Comparison of ENCODE assay signal across 13 mouse cellular contexts in genomic region chr17:23681086-23681485, GRCm38 (mm10). TPM values are rescaled to one million over a fixed set of nuclear protein-coding genes. Genes with fewer than 3 reads are reported as not detected.
A peak's percentile ranks its signal among the peaks of the same experiment; 100 is the strongest.
DNase-seq lines count a peak whose midpoint lies in the region; ATAC-seq and TF ChIP-seq lines count a peak whose summit lies in the region.
"Had no signal": no experiment of that assay in that cellular context is flagged by ENCODE, and none has a peak within 500 bp of the region (broad histone marks: within the 10 kb centered on the region; RNA-seq: fewer than 3 reads in every experiment).

No protein-coding gene starts in this region.

- TF ChIP-seq EP300 in MEL (IDR thresholded peaks at IDR 0.05; ENCODE audit: low read depth in 1 of 2, low read length in 2 of 2) = no peak

- no peak overlapping the region for H3K9ac ChIP-seq in kidney, embryonic 14.5 days (ENCODE audit: low read depth, low read length)
- no peak overlapping the region for H3K9ac ChIP-seq in MEL (ENCODE audit: control insufficient read depth, low read depth, low read length, poor library complexity, severe bottlenecking)

- no peak for DNase-seq in kidney, adult 9 months
- DNase-seq in MEL (ENCODE audit: low read depth, low spot score) = peak; percentile 20
- peak; percentile 71 to 74 for DNase-seq in adrenal gland, postnatal 36 days
- DNase-seq in lung, postnatal 10 days = peak; percentile 20
- DNase-seq in retina, postnatal 1 day = no peak
- no peak for DNase-seq in thymus, postnatal 10 days (ENCODE audit: low spot score in 2 of 2)
- DNase-seq: gastrocnemius, postnatal 10 days had no signal

- peak overlapping the region; percentile 56 for H3K4me2 ChIP-seq in kidney, embryonic 14.5 days (replicated peaks; ENCODE audit: low read depth, low read length)

- no peaks in the 10 kb centered on the region for H3K9me3 ChIP-seq in kidney, embryonic 14.5 days (ENCODE audit: control insufficient read depth, low read length)
- no peaks in the 10 kb centered on the region for H3K9me3 ChIP-seq in MEL (replicated peaks; ENCODE audit: insufficient read depth, low read length)
- H3K9me3 ChIP-seq: forebrain, embryonic 10.5 days had no signal

- no peak overlapping the region for H3K27ac ChIP-seq in kidney, embryonic 14.5 days (ENCODE audit: low read depth, low read length)
- H3K27ac ChIP-seq in MEL (ENCODE audit: control insufficient read depth, low read depth, low read length) = no peak overlapping the region
- H3K27ac ChIP-seq: forebrain, embryonic 10.5 days had no signal

- no peak for ATAC-seq in kidney, embryonic 14.5 days (ENCODE audit: low FRiP score, low TSS enrichment)

- 58% methylated on average over 10 of the region's 10 CpGs for WGBS in kidney, embryonic 14.5 days

- TF ChIP-seq CTCF in MEL (IDR thresholded peaks at IDR 0.05 in 2 of 3, conservative IDR thresholded peaks at IDR 0.05 in 1 of 3; ENCODE audit: control insufficient read depth in 1 of 3, insufficient read depth in 1 of 3, low read depth in 2 of 3, low read length in 3 of 3, poor library complexity in 1 of 3, severe bottlenecking in 1 of 3) = no peak

- peak overlapping the region; percentile 41; the same call in 1 of the 2 replicates for H3K4me3 ChIP-seq in kidney, embryonic 14.5 days (ENCODE audit: low read length)
- H3K4me3 ChIP-seq in MEL (ENCODE audit: control insufficient read depth in 1 of 2, insufficient read depth in 1 of 2, low read depth in 2 of 2, low read length in 2 of 2) = no peak overlapping the region
- H3K4me3 ChIP-seq: megakaryocyte, embryonic 14.5 days had no signal

- H3K79me2 ChIP-seq in MEL (ENCODE audit: control insufficient read depth, insufficient read depth, low read length, poor library complexity) = peaks cover 9% of the 10 kb centered on the region

- H3K27me3 ChIP-seq in kidney, embryonic 14.5 days (ENCODE audit: control insufficient read depth, insufficient read depth, low read length) = peaks cover 27% of the 10 kb centered on the region
- no peaks in the 10 kb centered on the region for H3K27me3 ChIP-seq in MEL (ENCODE audit: control insufficient read depth in 1 of 2, insufficient read depth in 2 of 2, low read length in 2 of 2)

- H3K36me3 ChIP-seq in kidney, embryonic 14.5 days (ENCODE audit: control insufficient read depth, insufficient read depth, low read length) = no peaks in the 10 kb centered on the region
- peaks cover 0 to 14% of the 10 kb centered on the region in 2 experiments; a peak in 2 of 4 replicates for H3K36me3 ChIP-seq in MEL (ENCODE audit: control insufficient read depth in 1 of 2, insufficient read depth in 2 of 2, low read length in 2 of 2)
- H3K36me3 ChIP-seq: forebrain, embryonic 10.5 days had no signal

- TF ChIP-seq POLR2A in MEL (IDR thresholded peaks at IDR 0.05; ENCODE audit: control insufficient read depth in 1 of 2, insufficient read depth in 1 of 2, low read depth in 1 of 2, low read length in 2 of 2, poor library complexity in 1 of 2) = no peak

- TF ChIP-seq RAD21 in MEL (IDR thresholded peaks at IDR 0.05; ENCODE audit: low read depth, low read length) = no peak

- H3K4me1 ChIP-seq in kidney, embryonic 14.5 days (ENCODE audit: control insufficient read depth, insufficient read depth, low read length) = peaks cover 36% of the 10 kb centered on the region; the same call in 1 of the 2 replicates
- H3K4me1 ChIP-seq in MEL (ENCODE audit: control insufficient read depth in 1 of 2, insufficient read depth in 2 of 2, low read length in 2 of 2) = peaks cover 0 to 19% of the 10 kb centered on the region in 2 experiments; a peak in 3 of 4 replicates

TF ChIP-seq in MEL, 35 proteins besides CTCF, POLR2A, EP300 and RAD21:
- no peak for TF ChIP-seq GATA1 (IDR thresholded peaks at IDR 0.05; ENCODE audit: low read depth, low read length)
- no peak for TF ChIP-seq SMC3 (IDR thresholded peaks at IDR 0.05; ENCODE audit: low read depth, low read length)
- no peak for TF ChIP-seq ZKSCAN1 (IDR thresholded peaks at IDR 0.05; ENCODE audit: low read depth, low read length)
- TF ChIP-seq RCOR1 (IDR thresholded peaks at IDR 0.05; ENCODE audit: low read depth, low read length) = no peak
- TF ChIP-seq USF1 (IDR thresholded peaks at IDR 0.05; ENCODE audit: low read depth, low read length) = no peak
- TF ChIP-seq MYB (IDR thresholded peaks at IDR 0.05; ENCODE audit: low read depth, low read length) = no peak
- no peak for TF ChIP-seq USF2 (IDR thresholded peaks at IDR 0.05; ENCODE audit: borderline replicate concordance in 1 of 2, insufficient read depth in 1 of 2, low read depth in 1 of 2, low read length in 2 of 2)
- no peak for TF ChIP-seq MEF2A (IDR thresholded peaks at IDR 0.05; ENCODE audit: extremely low read depth, insufficient replicate concordance, low read depth, low read length, poor library complexity, severe bottlenecking)
- no peak for TF ChIP-seq E2F4 (IDR thresholded peaks at IDR 0.05; ENCODE audit: borderline replicate concordance, low read depth, low read length)
- no peak for TF ChIP-seq MYC (IDR thresholded peaks at IDR 0.05; ENCODE audit: low read depth, low read length)
- TF ChIP-seq NELFE (IDR thresholded peaks at IDR 0.05; ENCODE audit: low read depth, low read length) = no peak
- TF ChIP-seq TAL1 (IDR thresholded peaks at IDR 0.05; ENCODE audit: low read length) = no peak
- no peak for TF ChIP-seq ZMIZ1 (IDR thresholded peaks at IDR 0.05; ENCODE audit: low read depth, low read length)
- TF ChIP-seq CHD2 (IDR thresholded peaks at IDR 0.05; ENCODE audit: low read length) = no peak
- no peak for TF ChIP-seq CHD1 (IDR thresholded peaks at IDR 0.05; ENCODE audit: low read depth, low read length)
- TF ChIP-seq MXI1 (IDR thresholded peaks at IDR 0.05; ENCODE audit: low read depth, low read length) = no peak

RNA-seq across cellular contexts. Expression of gene Cldn6, which starts 2.0 kb away (rescaled TPM):
- polyA plus RNA-seq in kidney, embryonic 14.5 days (2014; fragmentation: Nextera tagmentation; extraction: Ambion mirVana) = 153 and 181 TPM in 2 replicates
- not detected in 2 replicates for total RNA-seq in MEL (2012; rRNA removed)
- not detected for polyA plus RNA-seq in MEL (2012; ENCODE audit: insufficient read depth in 1 of 2, insufficient read length in 2 of 2, low read depth in 1 of 2, low replicate concordance in 2 of 2, missing spikeins in 1 of 2)
- total RNA-seq in adrenal gland, postnatal 36 days (2021) = not detected
- total RNA-seq: common myeloid progenitor, adult 5-6 weeks; gastrocnemius, postnatal 10 days; liver, adult 2 months had no signal
- polyA plus RNA-seq: heart, postnatal 0 days had no signal

RNA-seq across cellular contexts. Expression of gene Cldn9, which starts 2.7 kb away (rescaled TPM):
- 63.7 and 65.5 TPM in 2 replicates for polyA plus RNA-seq in kidney, embryonic 14.5 days (2014; fragmentation: Nextera tagmentation; extraction: Ambion mirVana)
- total RNA-seq in MEL (2012; rRNA removed) = 0.19 and 0.26 TPM in 2 replicates
- polyA plus RNA-seq in MEL (2012; ENCODE audit: insufficient read depth in 1 of 2, insufficient read length in 2 of 2, low read depth in 1 of 2, low replicate concordance in 2 of 2, missing spikeins in 1 of 2) = under 1 TPM in 1 of 2 experiments, not detected in 1; 0.18 TPM
- total RNA-seq in adrenal gland, postnatal 36 days (2021) = not detected
- total RNA-seq: common myeloid progenitor, adult 5-6 weeks; liver, adult 2 months had no signal
- polyA plus RNA-seq: heart, postnatal 0 days; liver, adult 2 months had no signal

RNA-seq across cellular contexts. Expression of gene Tnfrsf12a, which starts 3.8 kb away (rescaled TPM):
- 14.5 and 16.4 TPM in 2 replicates for polyA plus RNA-seq in kidney, embryonic 14.5 days (2014; fragmentation: Nextera tagmentation; extraction: Ambion mirVana)
- 15.4 and 18.8 TPM in 2 replicates for total RNA-seq in MEL (2012; rRNA removed)
- polyA plus RNA-seq in MEL (2012; ENCODE audit: insufficient read depth in 1 of 2, insufficient read length in 2 of 2, low read depth in 1 of 2, low replicate concordance in 2 of 2, missing spikeins in 1 of 2) = 10 to 100 TPM in 1 of 2 experiments, not detected in 1; 14.7 TPM
- total RNA-seq in adrenal gland, postnatal 36 days (2021) = 100 to 1,000 TPM; 116 to 301 TPM

RNA-seq across cellular contexts. Expression of gene Thoc6, which starts 7.4 kb away (rescaled TPM):
- 53.0 and 62.9 TPM in 2 replicates for polyA plus RNA-seq in kidney, embryonic 14.5 days (2014; fragmentation: Nextera tagmentation; extraction: Ambion mirVana)
- 26.4 and 36.9 TPM in 2 replicates for total RNA-seq in MEL (2012; rRNA removed)
- 10 to 100 TPM in 1 of 2 experiments, not detected in 1; 62.9 TPM for polyA plus RNA-seq in MEL (2012; ENCODE audit: insufficient read depth in 1 of 2, insufficient read length in 2 of 2, low read depth in 1 of 2, low replicate concordance in 2 of 2, missing spikeins in 1 of 2)
- total RNA-seq in adrenal gland, postnatal 36 days (2021) = 10 to 100 TPM; 28.6 to 30.3 TPM

RNA-seq across cellular contexts. Expression of gene Hcfc1r1, which starts 7.7 kb away (rescaled TPM):
- polyA plus RNA-seq in kidney, embryonic 14.5 days (2014; fragmentation: Nextera tagmentation; extraction: Ambion mirVana) = 61.9 and 83.8 TPM in 2 replicates
- 11.0 and 15.6 TPM in 2 replicates for total RNA-seq in MEL (2012; rRNA removed)
- polyA plus RNA-seq in MEL (2012; ENCODE audit: insufficient read depth in 1 of 2, insufficient read length in 2 of 2, low read depth in 1 of 2, low replicate concordance in 2 of 2, missing spikeins in 1 of 2) = 10 to 100 TPM in 1 of 2 experiments, not detected in 1; 81.6 TPM
- total RNA-seq in adrenal gland, postnatal 36 days (2021) = 100 to 1,000 TPM; 125 to 143 TPM

Comparison
In these comparisons a context has a peak if more than half of its experiments do, and no peak if none do; other contexts are left out.
1. DNase-seq: peak in MEL (single experiment), adrenal gland, postnatal 36 days (2 of 2) and lung, postnatal 10 days (single experiment); none in kidney, adult 9 months (single experiment), retina, postnatal 1 day (single experiment) and thymus, postnatal 10 days (0 of 2).